Mouse (Mus musculus) embryo, embryonic 11 days (tissue): ENCODE measurements around the gene Aaed1.

Source experiments
- DNase-seq: peaks from one replicate; pipeline ENCODE4 v3.0.0-alpha.2; 2015

Gene Aaed1

GRCm38 (mm10) chr13:64248161-64248774, 64.2 kb downstream of the Aaed1 start:
- peak; percentile 67 for DNase-seq

- no peak for DNase-seq
Measured at GRCm38 (mm10) chr13:64246106-64246505, 66.4 kb downstream of the Aaed1 start.

GRCm38 (mm10) chr13:64244685-64245261, 67.7 kb downstream of the Aaed1 start:
- no peak for DNase-seq

GRCm38 (mm10) chr13:64242721-64243120, 69.8 kb downstream of the Aaed1 start:
- DNase-seq: no peak

- no peak for DNase-seq
Measured at GRCm38 (mm10) chr13:64240626-64241025, 71.9 kb downstream of the Aaed1 start.

- DNase-seq: no peak
Measured at GRCm38 (mm10) chr13:64237681-64238157, 74.8 kb downstream of the Aaed1 start.

GRCm38 (mm10) chr13:64237000-64237680, 75.4 kb downstream of the Aaed1 start:
- no peak for DNase-seq

- DNase-seq: no peak
Measured at GRCm38 (mm10) chr13:64235777-64236176, 76.7 kb downstream of the Aaed1 start.

- peak; percentile 54 for DNase-seq
Measured at GRCm38 (mm10) chr13:64235062-64235715, 77.3 kb downstream of the Aaed1 start.

- DNase-seq: no peak
Measured at GRCm38 (mm10) chr13:64233139-64233538, 79.4 kb downstream of the Aaed1 start.

- DNase-seq: no peak
Measured at GRCm38 (mm10) chr13:64226725-64227124, 85.8 kb downstream of the Aaed1 start.

GRCm38 (mm10) chr13:64225738-64226137, 86.8 kb downstream of the Aaed1 start:
- DNase-seq: no peak
